Mouse (Mus musculus) spleen, adult 2 months (tissue): Measurements from ENCODE around the gene Thbs3. TPM values are rescaled to one million over a fixed set of nuclear protein-coding genes. Genes with fewer than 3 reads are reported as not detected.

ENCODE experiments used
- DNase-seq, 2 experiments: peaks; one replicate each; pipeline versions ENCODE4 v3.0.0 to v3.0.0-alpha.2; 2012 to 2021; ENCODE audit warnings: low spot score in 2 of 2, low read depth in 1 of 2
- H3K27ac ChIP-seq: fragments of 200-500 bp; 2 replicates; pipeline ENCODE4 v1.5.1; 2012; ENCODE audit warnings: low read length, inconsistent platforms; ENCODE audit not compliant: insufficient read depth
- H3K27me3 ChIP-seq: fragments of 200-500 bp; 2 replicates; pipeline ENCODE4 v1.6.1; 2012; ENCODE audit warnings: mild to moderate bottlenecking, moderate library complexity, low read length, inconsistent platforms; ENCODE audit not compliant: control insufficient read depth, insufficient read depth
- H3K36me3 ChIP-seq: fragments of 200-500 bp; 2 replicates; pipeline ENCODE4 v1.6.1; 2012; ENCODE audit warnings: mild to moderate bottlenecking, low read length, inconsistent platforms; ENCODE audit not compliant: control insufficient read depth, insufficient read depth
- H3K4me1 ChIP-seq: fragments of 200-500 bp; 2 replicates; pipeline ENCODE4 v1.6.1; 2011; ENCODE audit warnings: inconsistent platforms; ENCODE audit not compliant: control insufficient read depth, insufficient read depth, insufficient read length
- H3K4me3 ChIP-seq: fragments of 200-500 bp; 2 replicates; pipeline ENCODE4 v1.5.1; 2011; ENCODE audit warnings: mild to moderate bottlenecking, inconsistent platforms; ENCODE audit not compliant: insufficient read depth, insufficient read length; ENCODE audit errors: extremely low read depth
- CTCF ChIP-seq: fragments of 200-500 bp; IDR thresholded peaks from 2 replicates; pipeline ENCODE4 v1.5.1; 2011; ENCODE audit warnings: mild to moderate bottlenecking, inconsistent platforms; ENCODE audit not compliant: insufficient read depth, insufficient read length, insufficient replicate concordance; ENCODE audit errors: extremely low read depth
- POLR2A ChIP-seq: fragments of 200-500 bp; IDR thresholded peaks from 2 replicates; pipeline ENCODE4 v1.6.1; 2011; ENCODE audit warnings: low read depth, low read length, inconsistent platforms
- WGBS: fragments of 180-500 bp; shearing (Covaris S2); methylation state at CpG from one replicate; pipeline ENCODE4 v1.1.7; 2018; 5-methylcytosine and 5-hydroxymethylcytosine counted together
- polyA plus RNA-seq: library from polyadenylated mRNA; depleted of rRNA; stranded (reverse); fragments of >200 nt; gene quantifications from 2 replicates; pipeline ENCODE4 v1.2.3, GENCODE M21; 2012; rRNA removed

The Thbs3 gene
- polyA plus RNA-seq, 1 experiment: 3.4 TPM

- Histone ChIP-seq H3K4me3 (no peak overlapping the region), H3K4me1 (peaks cover 9% of the 10 kb centered on the region; the same call in 1 of the 2 replicates), H3K36me3 (no peaks in the 10 kb centered on the region), H3K27ac (no peak overlapping the region), H3K27me3 (peaks cover 11% of the 10 kb centered on the region; the same call in 1 of the 2 replicates)
- TF ChIP-seq CTCF (no peak), POLR2A (no peak)
- WGBS: 95% methylated on average over 13 of the region's 13 CpGs
- no peak for DNase-seq
These were observed 61.1 kb downstream of the Thbs3 start for GRCm38 (mm10) chr3:89276061-89276460.

Other genes starting within 250 kb of the Thbs3 start
- 42.5 and 54.1 TPM in 2 replicates for gene Rusc1, start 121.9 kb upstream of the Thbs3 start, polyA plus RNA-seq
- gene Gm43738, start 114.1 kb upstream of the Thbs3 start, polyA plus RNA-seq: not detected in 2 replicates
- gene Fdps, start 113.2 kb upstream of the Thbs3 start, polyA plus RNA-seq: 25.6 and 30.6 TPM in 2 replicates
- 10.0 and 10.2 TPM in 2 replicates for gene Pklr, start 79.0 kb upstream of the Thbs3 start, polyA plus RNA-seq
- gene Hcn3, start 55.0 kb upstream of the Thbs3 start, polyA plus RNA-seq: 2.7 and 3.3 TPM in 2 replicates
- 66.6 and 72.2 TPM in 2 replicates for gene Clk2, start 50.4 kb upstream of the Thbs3 start, polyA plus RNA-seq
- gene Scamp3, start 37.7 kb upstream of the Thbs3 start, polyA plus RNA-seq: 120 and 134 TPM in 2 replicates
- gene Fam189b, start 32.0 kb upstream of the Thbs3 start, polyA plus RNA-seq: 104 and 115 TPM in 2 replicates
- gene Gba, start 12.3 kb upstream of the Thbs3 start, polyA plus RNA-seq: 59.6 and 66.6 TPM in 2 replicates
- gene Mtx1, start 11.9 kb downstream of the Thbs3 start, polyA plus RNA-seq: 99.4 and 124 TPM in 2 replicates
- gene Muc1, start 13.9 kb downstream of the Thbs3 start, polyA plus RNA-seq: 17.4 and 26.1 TPM in 2 replicates
- gene Krtcap2, start 30.8 kb downstream of the Thbs3 start, polyA plus RNA-seq: 93.5 and 129 TPM in 2 replicates
- 3.6 and 5.4 TPM in 2 replicates for gene Trim46, start 31.1 kb downstream of the Thbs3 start, polyA plus RNA-seq
- gene Dpm3, start 44.2 kb downstream of the Thbs3 start, polyA plus RNA-seq: 231 and 419 TPM in 2 replicates
- gene Slc50a1, start 55.4 kb downstream of the Thbs3 start, polyA plus RNA-seq: 207 and 266 TPM in 2 replicates
- 5.3 and 5.9 TPM in 2 replicates for gene Efna1, start 66.0 kb downstream of the Thbs3 start, polyA plus RNA-seq
- gene Efna3, start 107.8 kb downstream of the Thbs3 start, polyA plus RNA-seq: not detected in 2 replicates
- gene Efna4, start 122.8 kb downstream of the Thbs3 start, polyA plus RNA-seq: 0.62 and 1.5 TPM in 2 replicates
- 49.6 and 62.0 TPM in 2 replicates for gene Adam15, start 134.8 kb downstream of the Thbs3 start, polyA plus RNA-seq
- 0.15 and 0.43 TPM in 2 replicates for gene Dcst2, start 146.8 kb downstream of the Thbs3 start, polyA plus RNA-seq
- gene Dcst1, start 150.1 kb downstream of the Thbs3 start, polyA plus RNA-seq: 0.29 and 0.42 TPM in 2 replicates
- gene Zbtb7b, start 179.6 kb downstream of the Thbs3 start, polyA plus RNA-seq: 54.5 and 58.4 TPM in 2 replicates
- gene Lenep, start 187.6 kb downstream of the Thbs3 start, polyA plus RNA-seq: 1.5 and 1.9 TPM in 2 replicates
- gene Flad1, start 196.7 kb downstream of the Thbs3 start, polyA plus RNA-seq: 39.1 and 43.9 TPM in 2 replicates
- 20.6 and 21.3 TPM in 2 replicates for gene Cks1b, start 203.2 kb downstream of the Thbs3 start, polyA plus RNA-seq
- gene Shc1, start 203.3 kb downstream of the Thbs3 start, polyA plus RNA-seq: 49.0 and 54.8 TPM in 2 replicates
- gene Pygo2, start 215.0 kb downstream of the Thbs3 start, polyA plus RNA-seq: 58.2 and 111 TPM in 2 replicates
- 47.0 and 54.2 TPM in 2 replicates for gene Pbxip1, start 221.5 kb downstream of the Thbs3 start, polyA plus RNA-seq
- 12.2 and 15.1 TPM in 2 replicates for gene Pmvk, start 239.4 kb downstream of the Thbs3 start, polyA plus RNA-seq